Mouse (Mus musculus): ENCODE measurements around the gene Baiap2.

DNA sequence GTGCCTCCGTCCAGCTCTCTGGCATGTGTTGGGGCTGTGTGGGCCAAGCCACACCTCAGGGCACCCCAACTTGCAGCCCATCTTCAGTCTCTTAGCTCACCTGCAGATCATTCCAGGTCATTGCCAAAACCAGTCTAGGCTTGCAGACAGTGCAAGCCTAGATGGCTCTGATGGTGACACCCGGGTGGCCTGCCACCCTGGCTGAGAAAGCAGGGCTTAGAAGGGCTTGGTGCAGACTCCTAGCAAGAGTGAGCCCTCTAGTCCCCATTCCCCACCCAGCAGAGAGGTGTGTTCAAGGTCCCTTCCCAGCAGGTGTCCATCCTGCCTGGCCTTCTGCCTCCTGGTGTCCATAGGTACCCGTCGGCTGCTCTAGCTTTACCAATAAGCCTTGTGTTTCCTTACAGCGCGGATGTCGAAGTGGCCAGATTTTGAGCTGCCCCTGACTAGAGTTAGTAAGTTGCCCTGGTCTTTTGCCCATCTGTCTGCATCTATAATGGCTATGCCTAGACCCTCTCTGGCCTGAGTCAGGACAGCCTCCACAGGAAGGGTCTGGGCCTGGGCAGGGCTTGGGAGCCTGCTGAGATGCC lies 60.2 kb downstream of the Baiap2 start:
- TF ChIP-seq CTCF (conservative IDR thresholded peaks at IDR 0.05; ENCODE audit: insufficient read depth, insufficient read length, low read depth, low read length) (no peak), POLR2A (IDR thresholded peaks at IDR 0.05; ENCODE audit: low read depth, low read length) (no peak)

Data from kidney, adult 2 months (tissue).